In the genomic region with DNA sequence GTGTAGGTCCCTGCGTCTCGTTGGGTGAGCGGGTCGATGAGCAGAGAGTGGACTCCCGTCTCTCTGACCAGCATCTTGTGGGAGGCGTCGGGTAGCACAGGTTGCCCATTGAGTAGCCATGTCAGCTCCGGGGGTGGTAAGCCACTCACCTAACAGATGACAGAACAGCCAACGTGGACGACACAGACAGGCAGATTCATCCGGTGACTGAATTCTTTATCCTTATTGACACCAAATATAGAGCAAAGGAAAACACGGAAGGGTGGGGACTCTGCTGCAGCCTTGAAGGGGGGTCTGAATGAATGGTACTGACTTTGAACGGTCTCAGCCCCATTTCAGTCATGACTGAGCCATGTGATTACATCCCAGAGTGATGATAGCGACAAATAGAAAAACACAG, we compare ENCODE assay signal across 26 mouse cellular contexts. TPM values are rescaled to one million over a fixed set of nuclear protein-coding genes. Genes with fewer than 3 reads are reported as not detected.
DNase-seq lines count a peak whose midpoint lies in the region; ATAC-seq and TF ChIP-seq lines count a peak whose summit lies in the region.
"Had no signal": no experiment of that assay in that cellular context is flagged by ENCODE, and none has a peak within 500 bp of the region (broad histone marks: within the 10 kb centered on the region; RNA-seq: fewer than 3 reads in every experiment).

No protein-coding gene starts in this region.

- peak; percentile 34; the same call in 1 of the 2 replicates for ATAC-seq in intestine, embryonic 15.5 days
- ATAC-seq in intestine, postnatal 0 days, result no peak
- peak; percentile 36; the same call in 1 of the 2 replicates for ATAC-seq in midbrain, embryonic 11.5 days (ENCODE audit: low FRiP score)
- ATAC-seq in midbrain, embryonic 15.5 days (replicated peaks), result 0 out of 2 replicates have a peak, but pooled peaks have one; percentile 24
- no peak for ATAC-seq in midbrain, embryonic 16.5 days
- ATAC-seq: CD4-positive, CD25-positive, alpha-beta regulatory T cell, adult 4 months had no signal

- 85% methylated on average over 14 of the region's 14 CpGs for WGBS in intestine, embryonic 15.5 days
- WGBS in intestine, postnatal 0 days, result 86% methylated on average over 14 of the region's 14 CpGs
- 89% methylated on average over 14 of the region's 14 CpGs for WGBS in midbrain, embryonic 11.5 days
- 87% methylated on average over 14 of the region's 14 CpGs for WGBS in midbrain, embryonic 10.5 days
- WGBS in midbrain, embryonic 15.5 days, result 82% methylated on average over 14 of the region's 14 CpGs
- 86% methylated on average over 14 of the region's 14 CpGs for WGBS in midbrain, embryonic 16.5 days
- 89% methylated on average over 14 of the region's 14 CpGs for WGBS in limb, embryonic 10.5 days

- TF ChIP-seq CTCF in intestine, postnatal 0 days (IDR thresholded peaks at IDR 0.05; ENCODE audit: low read depth), result no peak

- no peak overlapping the region for H3K27ac ChIP-seq in intestine, embryonic 15.5 days
- H3K27ac ChIP-seq in intestine, postnatal 0 days (ENCODE audit: low read depth, low read length), result no peak overlapping the region
- H3K27ac ChIP-seq in midbrain, embryonic 11.5 days (ENCODE audit: low read depth, low read length), result no peak overlapping the region
- no peak overlapping the region for H3K27ac ChIP-seq in midbrain, embryonic 10.5 days (replicated peaks)
- no peak overlapping the region for H3K27ac ChIP-seq in midbrain, embryonic 15.5 days
- no peak overlapping the region for H3K27ac ChIP-seq in midbrain, embryonic 16.5 days (ENCODE audit: low read length)
- no peak overlapping the region for H3K27ac ChIP-seq in limb, embryonic 10.5 days
- H3K27ac ChIP-seq: embryonic facial prominence, embryonic 12.5 days; embryonic facial prominence, embryonic 15.5 days; heart, adult 2 months; heart, embryonic 10.5 days; hindbrain, embryonic 12.5 days had no signal

- no peak overlapping the region for H3K4me2 ChIP-seq in intestine, embryonic 15.5 days (replicated peaks)
- no peak overlapping the region for H3K4me2 ChIP-seq in intestine, postnatal 0 days (replicated peaks; ENCODE audit: low read depth)
- H3K4me2 ChIP-seq in midbrain, embryonic 11.5 days, result no peak overlapping the region
- no peak overlapping the region for H3K4me2 ChIP-seq in midbrain, embryonic 15.5 days
- H3K4me2 ChIP-seq in midbrain, embryonic 16.5 days (ENCODE audit: low read length), result no peak overlapping the region
- H3K4me2 ChIP-seq: embryonic facial prominence, embryonic 12.5 days; embryonic facial prominence, embryonic 15.5 days; hindbrain, embryonic 12.5 days had no signal

- H3K9me3 ChIP-seq in intestine, embryonic 15.5 days, result no peaks in the 10 kb centered on the region
- no peaks in the 10 kb centered on the region for H3K9me3 ChIP-seq in intestine, postnatal 0 days (ENCODE audit: control insufficient read depth)
- no peaks in the 10 kb centered on the region for H3K9me3 ChIP-seq in midbrain, embryonic 11.5 days (ENCODE audit: control insufficient read depth, low read length)
- no peaks in the 10 kb centered on the region for H3K9me3 ChIP-seq in midbrain, embryonic 10.5 days (replicated peaks)
- no peaks in the 10 kb centered on the region for H3K9me3 ChIP-seq in midbrain, embryonic 15.5 days
- H3K9me3 ChIP-seq in midbrain, embryonic 16.5 days (replicated peaks; ENCODE audit: control insufficient read depth, low read length, poor library complexity, severe bottlenecking), result no peaks in the 10 kb centered on the region
- H3K9me3 ChIP-seq in limb, embryonic 10.5 days (replicated peaks), result no peaks in the 10 kb centered on the region
- H3K9me3 ChIP-seq: embryonic facial prominence, embryonic 12.5 days; embryonic facial prominence, embryonic 15.5 days; heart, embryonic 10.5 days; hindbrain, embryonic 12.5 days had no signal

- no peak overlapping the region for H3K9ac ChIP-seq in intestine, embryonic 15.5 days
- no peak overlapping the region for H3K9ac ChIP-seq in intestine, postnatal 0 days (ENCODE audit: low read depth, low read length)
- no peak overlapping the region for H3K9ac ChIP-seq in midbrain, embryonic 11.5 days (ENCODE audit: low read length)
- no peak overlapping the region for H3K9ac ChIP-seq in midbrain, embryonic 15.5 days
- no peak overlapping the region for H3K9ac ChIP-seq in midbrain, embryonic 16.5 days (ENCODE audit: low read depth, low read length)
- H3K9ac ChIP-seq: embryonic facial prominence, embryonic 12.5 days; embryonic facial prominence, embryonic 15.5 days; hindbrain, embryonic 12.5 days had no signal

- DNase-seq in midbrain, embryonic 11.5 days (ENCODE audit: low spot score, missing footprints), result peak; percentile 65
- no peak for DNase-seq in midbrain, embryonic 10.5 days (ENCODE audit: low spot score)
- peak; percentile 21 for DNase-seq in limb, embryonic 10.5 days (ENCODE audit: low spot score)
- no peak for DNase-seq in layer of hippocampus, postnatal 10 days (ENCODE audit: low spot score in 2 of 2)
- DNase-seq: cerebellum, adult 11 months; gastrocnemius, postnatal 25 days; heart, adult 2 months had no signal

- H3K27me3 ChIP-seq in intestine, embryonic 15.5 days (replicated peaks), result no peaks in the 10 kb centered on the region
- no peaks in the 10 kb centered on the region for H3K27me3 ChIP-seq in intestine, postnatal 0 days (replicated peaks; ENCODE audit: control insufficient read depth, insufficient read depth, low read length)
- no peaks in the 10 kb centered on the region for H3K27me3 ChIP-seq in midbrain, embryonic 11.5 days (ENCODE audit: control insufficient read depth, insufficient read depth, low read length)
- H3K27me3 ChIP-seq in midbrain, embryonic 10.5 days (ENCODE audit: low read depth, poor library complexity, severe bottlenecking), result no peaks in the 10 kb centered on the region
- H3K27me3 ChIP-seq in midbrain, embryonic 15.5 days (replicated peaks), result no peaks in the 10 kb centered on the region
- H3K27me3 ChIP-seq in midbrain, embryonic 16.5 days (ENCODE audit: control insufficient read depth, insufficient read depth, low read depth, low read length), result no peaks in the 10 kb centered on the region
- no peaks in the 10 kb centered on the region for H3K27me3 ChIP-seq in limb, embryonic 10.5 days (ENCODE audit: low read depth, poor library complexity, severe bottlenecking)
- H3K27me3 ChIP-seq: embryonic facial prominence, embryonic 12.5 days; embryonic facial prominence, embryonic 15.5 days; hindbrain, embryonic 12.5 days had no signal

- H3K4me3 ChIP-seq in intestine, embryonic 15.5 days (replicated peaks), result no peak overlapping the region
- no peak overlapping the region for H3K4me3 ChIP-seq in intestine, postnatal 0 days (ENCODE audit: low read depth, low read length)
- H3K4me3 ChIP-seq in midbrain, embryonic 11.5 days (ENCODE audit: low read depth, low read length), result no peak overlapping the region
- H3K4me3 ChIP-seq in midbrain, embryonic 10.5 days, result no peak overlapping the region
- H3K4me3 ChIP-seq in midbrain, embryonic 15.5 days, result no peak overlapping the region
- no peak overlapping the region for H3K4me3 ChIP-seq in midbrain, embryonic 16.5 days (ENCODE audit: low read depth, low read length)
- no peak overlapping the region for H3K4me3 ChIP-seq in limb, embryonic 10.5 days
- H3K4me3 ChIP-seq: embryonic facial prominence, embryonic 12.5 days; embryonic facial prominence, embryonic 15.5 days; heart, adult 2 months; heart, embryonic 10.5 days; hindbrain, embryonic 12.5 days had no signal

- no peaks in the 10 kb centered on the region for H3K36me3 ChIP-seq in intestine, embryonic 15.5 days
- H3K36me3 ChIP-seq in intestine, postnatal 0 days (ENCODE audit: control insufficient read depth, insufficient read depth), result no peaks in the 10 kb centered on the region
- H3K36me3 ChIP-seq in midbrain, embryonic 11.5 days (ENCODE audit: control insufficient read depth, insufficient read depth, low read length), result no peaks in the 10 kb centered on the region
- no peaks in the 10 kb centered on the region for H3K36me3 ChIP-seq in midbrain, embryonic 10.5 days
- no peaks in the 10 kb centered on the region for H3K36me3 ChIP-seq in midbrain, embryonic 15.5 days (replicated peaks)
- no peaks in the 10 kb centered on the region for H3K36me3 ChIP-seq in midbrain, embryonic 16.5 days (ENCODE audit: control insufficient read depth, insufficient read depth, low read length)
- H3K36me3 ChIP-seq in limb, embryonic 10.5 days, result no peaks in the 10 kb centered on the region
- H3K36me3 ChIP-seq: embryonic facial prominence, embryonic 12.5 days; embryonic facial prominence, embryonic 15.5 days; hindbrain, embryonic 12.5 days had no signal

- no peaks in the 10 kb centered on the region for H3K4me1 ChIP-seq in intestine, embryonic 15.5 days (replicated peaks)
- no peaks in the 10 kb centered on the region for H3K4me1 ChIP-seq in intestine, postnatal 0 days (replicated peaks; ENCODE audit: control insufficient read depth, insufficient read depth, low read length)
- H3K4me1 ChIP-seq in midbrain, embryonic 11.5 days (ENCODE audit: control insufficient read depth, insufficient read depth, low read length), result no peaks in the 10 kb centered on the region
- no peaks in the 10 kb centered on the region for H3K4me1 ChIP-seq in midbrain, embryonic 10.5 days
- H3K4me1 ChIP-seq in midbrain, embryonic 15.5 days, result no peaks in the 10 kb centered on the region
- H3K4me1 ChIP-seq in midbrain, embryonic 16.5 days (ENCODE audit: control insufficient read depth, insufficient read depth, low read length), result no peaks in the 10 kb centered on the region
- no peaks in the 10 kb centered on the region for H3K4me1 ChIP-seq in limb, embryonic 10.5 days
- H3K4me1 ChIP-seq: embryonic facial prominence, embryonic 12.5 days; embryonic facial prominence, embryonic 15.5 days; heart, embryonic 10.5 days; hindbrain, embryonic 12.5 days had no signal

RNA-seq across cellular contexts. Expression of a gene that starts 22.5 kb away (rescaled TPM):
- 0.16 TPM in 1 of 2 replicates, not detected in the other for polyA plus RNA-seq in intestine, embryonic 15.5 days (2015; fragmentation: Nextera tagmentation; extraction: Ambion mirVana)
- not detected in 2 replicates for polyA plus RNA-seq in intestine, postnatal 0 days (2015; fragmentation: Nextera tagmentation; extraction: Ambion mirVana)
- polyA plus RNA-seq in midbrain, embryonic 11.5 days (2014; fragmentation: Nextera tagmentation; extraction: Ambion mirVana), result 1.1 and 2.0 TPM in 2 replicates
- 0.25 and 1.1 TPM in 2 replicates for polyA plus RNA-seq in midbrain, embryonic 10.5 days (2016; fragmentation: Nextera tagmentation; extraction: Ambion mirVana)
- polyA plus RNA-seq in midbrain, embryonic 15.5 days (2015; fragmentation: Nextera tagmentation; extraction: Ambion mirVana), result 2.2 and 2.6 TPM in 2 replicates
- polyA plus RNA-seq in midbrain, embryonic 16.5 days (2015; fragmentation: Nextera tagmentation; extraction: Ambion mirVana), result 2.3 and 2.6 TPM in 2 replicates
- polyA plus RNA-seq in limb, embryonic 10.5 days (2016; fragmentation: Nextera tagmentation; extraction: Ambion mirVana), result 0.14 TPM in 2 replicates
- total RNA-seq in layer of hippocampus, postnatal 10 days (2021), result 1 to 10 TPM; 2.1 to 2.6 TPM
- total RNA-seq: adrenal gland, adult 2 months; adrenal gland, postnatal 14 days; adrenal gland, postnatal 4 days; common myeloid progenitor, adult 5-6 weeks; gastrocnemius, postnatal 25 days; heart, adult 2 months; heart, postnatal 25 days; hematopoietic stem cell, adult 5-6 weeks; MEL had no signal
- polyA plus RNA-seq: adrenal gland, adult 2 months; C2C12; CD4-positive, CD25-positive, alpha-beta regulatory T cell, adult 4 months; heart, adult 2 months; heart, embryonic 10.5 days; heart, embryonic 14.5 days; heart, postnatal 0 days had no signal

Comparison
In these comparisons a context has a peak if more than half of its experiments do, and no peak if none do; other contexts are left out.
1. ATAC-seq: peak in intestine, embryonic 15.5 days (single experiment), midbrain, embryonic 11.5 days (single experiment) and midbrain, embryonic 15.5 days (single experiment); none in intestine, postnatal 0 days (single experiment) and midbrain, embryonic 16.5 days (single experiment).
2. DNase-seq: peak in midbrain, embryonic 11.5 days (single experiment) and limb, embryonic 10.5 days (single experiment); none in midbrain, embryonic 10.5 days (single experiment) and layer of hippocampus, postnatal 10 days (0 of 2).